Mouse (Mus musculus) adrenal gland, adult 18-20 months (tissue): ENCODE measurements around the gene Klk1b9. TPM values are rescaled to one million over a fixed set of nuclear protein-coding genes. Genes with fewer than 3 reads are reported as not detected.
"Not testable (repeated sequence)": the region's sequence is repeated elsewhere in the genome, so short reads cannot be mapped to it uniquely, and the experiment has no call there.

Experiments
- DNase-seq, 2 experiments: peaks; one replicate each; pipeline ENCODE4 v3.0.0; 2021 to 2022; ENCODE audit warnings: low spot score in 2 of 2
- long read RNA-seq, 2 experiments: library from polyadenylated mRNA; stranded (forward); transcript quantifications; one replicate each; pipeline ENCODE4 v2.0.0; 2021
- total RNA-seq, 2 experiments: library from RNA; stranded (reverse); gene quantifications; 1 replicate in 1 of 2; 2 replicates in 1 of 2; pipeline ENCODE4 v1.2.3; 2021

Gene Klk1b9
- total RNA-seq, result not detected
- long read RNA-seq, experiment 1, result 0 reads
- long read RNA-seq, experiment 2, result 0 reads

DNA sequence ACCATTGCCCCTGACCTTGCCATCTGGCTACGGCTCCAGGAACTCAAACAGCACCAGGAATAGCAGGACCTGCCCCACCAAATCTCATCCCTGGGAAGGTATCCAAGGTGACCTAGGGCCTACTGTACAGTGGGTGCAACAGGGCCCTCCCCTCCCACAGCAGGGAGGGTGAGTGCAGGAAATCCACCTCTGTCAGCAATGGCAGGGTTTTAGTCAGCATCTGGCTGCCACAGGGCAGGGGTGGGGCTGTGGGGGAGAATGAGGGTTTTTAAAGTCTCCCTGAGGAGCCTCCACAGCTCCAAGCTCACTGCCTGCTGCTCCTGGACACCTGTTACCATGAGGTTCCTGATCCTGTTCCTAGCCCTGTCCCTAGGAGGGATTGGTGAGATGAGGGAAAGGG is at the start of gene Klk1b9:
Gene Klk1b9, plus strand, starts transcription at position 301 of the 400 bp plus-strand sequence.
- DNase-seq, result not testable (repeated sequence)

DNA sequence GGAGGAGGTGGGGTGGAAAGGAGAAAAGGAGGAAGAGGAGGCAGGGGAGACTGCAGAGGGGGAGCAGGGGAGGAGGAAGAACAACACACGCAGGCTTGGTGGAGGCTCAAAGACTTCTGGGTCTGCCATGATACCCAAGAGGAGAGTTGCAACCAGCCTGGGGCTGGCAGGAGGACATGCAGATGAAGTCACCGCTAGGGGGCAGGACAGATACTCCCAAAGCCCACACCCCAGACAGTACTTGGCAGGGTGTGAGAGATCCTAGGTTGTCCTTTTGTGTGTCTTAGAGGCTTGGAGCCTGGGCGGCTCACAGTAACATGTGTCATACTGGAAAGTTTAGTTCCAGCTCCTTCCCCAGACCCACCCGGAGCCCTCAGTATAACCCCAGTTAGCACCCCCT is 47.3 kb upstream of the Klk1b9 start:
- DNase-seq, result peak in 1 of 2 experiments; percentile 6

DNA sequence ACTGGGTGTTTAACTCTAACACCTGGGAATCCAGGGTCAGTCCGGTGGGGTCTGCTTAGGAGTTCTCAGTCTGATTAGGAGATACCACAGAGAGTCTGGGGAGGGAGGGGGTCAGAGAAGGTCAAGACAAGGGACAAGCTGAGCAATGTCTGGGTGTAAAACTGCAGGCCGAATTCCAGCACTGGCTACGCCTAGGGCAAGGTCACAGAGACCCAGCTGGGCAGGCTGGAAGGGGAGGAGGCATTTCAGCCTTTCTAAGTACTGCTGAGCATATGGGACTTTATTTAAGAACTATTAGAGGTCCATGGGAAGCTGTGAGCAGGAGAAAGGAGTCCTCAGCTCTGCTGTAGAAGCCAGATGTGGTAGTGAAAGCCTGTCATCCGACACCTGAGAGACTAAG is 43.5 kb upstream of the Klk1b9 start:
- no peak for DNase-seq

DNA sequence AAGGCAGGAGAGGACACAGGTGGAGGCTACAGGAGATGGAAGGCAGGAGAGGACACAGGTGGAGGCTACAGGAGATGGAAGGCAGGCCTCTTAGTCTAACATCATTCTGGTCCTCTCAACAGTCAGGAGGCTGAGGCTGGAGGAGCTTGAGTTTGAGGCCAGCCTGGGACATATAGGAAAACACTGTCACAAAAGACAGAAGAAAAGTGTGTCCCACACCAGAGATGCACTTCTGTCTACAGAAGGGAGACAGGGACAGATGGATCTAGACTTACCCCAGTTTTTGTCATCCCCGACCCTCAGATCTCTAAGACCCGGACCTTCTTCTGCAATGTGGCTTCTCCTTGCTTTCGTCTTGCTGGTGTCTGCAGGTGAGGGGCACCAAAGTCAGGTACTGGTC is 42.4 kb upstream of the Klk1b9 start, which contains the start of gene Klk15:
Gene Klk15, plus strand, starts transcription at position 301 of the 400 bp plus-strand sequence.
- DNase-seq, result no peak

DNA sequence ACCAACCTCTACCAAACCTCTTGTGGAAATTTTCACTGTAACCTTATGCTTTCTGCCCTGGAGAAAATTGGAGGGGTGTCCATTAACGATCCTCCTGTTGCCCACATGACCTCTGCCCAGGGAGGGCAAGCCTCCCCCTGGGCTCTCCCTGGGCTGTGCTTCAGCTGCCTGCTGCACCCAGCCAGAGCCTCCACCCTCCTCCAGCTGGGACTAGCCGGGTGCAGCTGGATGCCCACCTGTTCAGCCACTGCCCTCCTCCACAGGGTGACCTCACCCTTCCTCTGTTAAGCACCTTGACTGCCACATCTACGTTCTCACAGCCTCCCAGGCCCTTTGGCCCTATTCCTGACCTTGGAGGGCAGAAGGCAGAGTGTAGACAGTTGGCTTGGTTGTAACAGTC is 41.1 kb upstream of the Klk1b9 start:
- DNase-seq, result no peak

DNA sequence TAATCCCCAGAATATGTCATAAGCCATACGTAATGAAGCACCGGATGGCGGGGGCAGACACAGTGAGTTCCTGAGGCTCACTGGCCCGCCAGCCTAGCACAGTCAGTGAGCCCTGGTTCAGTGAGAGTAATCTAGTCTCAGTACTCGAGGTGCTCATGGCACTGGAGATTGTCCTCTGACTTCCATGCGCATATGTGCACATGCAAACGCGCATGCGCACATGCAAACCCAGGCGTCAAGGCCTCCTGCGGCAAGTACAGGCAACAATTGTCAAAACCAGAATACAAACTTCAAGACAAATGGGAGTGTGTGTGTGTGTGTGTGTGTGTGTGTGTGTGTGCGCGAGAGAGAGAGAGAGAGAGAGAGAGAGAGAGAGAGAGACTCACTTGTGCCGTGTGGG is 39.3 kb upstream of the Klk1b9 start:
- no peak for DNase-seq

DNA sequence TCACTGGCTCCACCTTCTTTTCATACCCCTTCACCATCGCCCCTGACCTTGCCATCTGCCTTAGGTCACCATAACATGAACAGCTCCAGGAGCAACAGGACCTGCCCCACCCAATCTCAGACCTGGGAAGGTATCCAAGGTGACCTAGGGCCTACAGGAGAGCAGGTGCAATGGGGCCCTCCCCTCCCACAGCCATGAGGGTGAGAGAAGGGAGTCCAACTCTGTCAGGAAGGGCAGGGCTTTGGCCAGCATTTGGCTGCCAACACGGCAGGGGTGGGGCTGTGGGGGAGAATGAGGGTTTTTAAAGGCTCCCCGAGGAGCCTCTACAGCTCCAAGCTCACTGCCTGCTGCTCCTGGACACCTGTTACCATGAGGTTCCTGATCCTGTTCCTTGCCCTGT is 33.6 kb upstream of the Klk1b9 start:
- DNase-seq, result not testable (repeated sequence)

DNA sequence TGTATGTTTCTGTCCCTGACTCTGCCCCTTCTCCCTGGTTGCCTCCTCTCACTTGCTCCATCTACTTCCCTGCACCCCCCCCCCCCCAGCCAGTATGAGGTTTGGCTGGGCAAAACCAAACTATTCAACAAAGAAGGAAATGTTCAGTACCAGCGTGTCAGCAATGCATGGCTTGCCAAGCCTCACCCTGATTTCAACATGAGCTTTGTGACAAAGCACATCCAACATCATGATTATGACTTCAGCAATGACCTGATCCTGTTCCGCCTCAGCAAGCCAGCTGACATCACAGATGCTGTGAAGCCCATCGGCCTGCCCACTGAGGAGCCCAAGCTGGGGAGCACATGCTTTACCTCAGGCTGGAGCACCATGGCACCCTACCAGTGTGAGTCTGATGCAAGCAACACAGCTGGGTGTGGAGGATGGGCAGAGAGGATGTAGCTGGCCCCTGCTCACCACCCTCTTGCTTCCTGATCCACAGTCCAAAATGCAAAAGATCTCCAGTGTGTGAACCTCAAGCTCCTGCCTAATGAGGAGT is 31.1 kb upstream of the Klk1b9 start:
- no peak for DNase-seq

DNA sequence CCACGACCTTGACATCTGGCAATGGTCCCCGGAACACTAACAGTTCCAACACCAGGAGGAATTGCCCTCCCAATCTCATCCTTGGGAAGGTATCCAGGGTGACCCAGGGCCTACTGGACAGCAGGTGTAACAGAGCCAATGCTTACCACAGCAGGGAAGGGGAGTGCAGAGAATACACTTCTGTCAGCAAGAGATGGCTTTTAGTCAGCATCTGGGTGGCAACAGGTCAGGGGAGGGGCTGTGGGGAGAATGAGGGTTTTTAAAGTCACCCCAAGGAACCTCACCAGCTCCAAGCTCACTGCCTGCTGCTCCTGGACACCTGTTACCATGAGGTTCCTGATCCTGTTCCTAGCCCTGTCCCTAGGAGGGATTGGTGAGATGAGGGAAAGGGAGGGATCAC is 25.5 kb upstream of the Klk1b9 start, which contains the start of gene Klk1b8:
Gene Klk1b8, plus strand, starts transcription at position 301 of the 400 bp plus-strand sequence.
- DNase-seq, result no peak

DNA sequence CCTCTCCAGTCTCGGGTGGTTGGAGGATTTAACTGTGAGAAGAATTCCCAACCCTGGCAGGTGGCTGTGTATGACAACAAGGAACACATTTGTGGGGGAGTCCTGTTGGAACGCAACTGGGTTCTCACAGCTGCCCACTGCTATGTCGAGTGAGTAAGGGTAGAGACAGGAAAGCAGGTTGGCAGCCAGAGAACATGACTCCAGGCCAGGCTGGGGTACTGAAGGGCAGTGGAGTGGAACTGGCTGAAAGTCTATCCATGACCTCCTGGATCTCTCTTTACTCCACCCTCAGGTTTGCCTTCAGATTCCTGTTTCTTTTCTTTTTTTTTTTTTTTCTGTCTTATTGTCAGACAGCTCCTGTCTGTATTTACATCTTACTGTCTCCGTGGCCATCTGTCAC is 23.2 kb upstream of the Klk1b9 start:
- DNase-seq, result no peak

DNA sequence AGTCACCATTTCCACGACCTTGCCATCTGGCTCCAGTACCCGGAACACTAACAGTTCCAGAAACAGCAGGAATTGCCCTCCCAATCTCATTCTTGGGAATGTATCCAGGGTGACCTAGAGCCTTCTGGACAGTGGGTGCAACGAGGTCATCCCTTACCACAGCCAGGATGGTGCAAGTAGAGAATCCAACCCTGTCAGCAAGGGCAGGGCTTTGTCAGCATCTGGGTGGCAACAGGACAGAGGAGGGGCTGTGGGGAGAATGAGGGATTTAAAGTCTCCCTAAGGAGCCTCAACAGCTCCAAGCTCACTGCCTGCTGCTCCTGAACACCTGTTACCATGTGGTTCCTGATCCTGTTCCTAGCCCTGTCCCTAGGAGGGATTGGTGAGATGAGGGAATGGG is 9.4 kb upstream of the Klk1b9 start, which contains the start of gene Klk1b1:
Gene Klk1b1, plus strand, starts transcription at position 301 of the 400 bp plus-strand sequence.
- DNase-seq, result no peak

DNA sequence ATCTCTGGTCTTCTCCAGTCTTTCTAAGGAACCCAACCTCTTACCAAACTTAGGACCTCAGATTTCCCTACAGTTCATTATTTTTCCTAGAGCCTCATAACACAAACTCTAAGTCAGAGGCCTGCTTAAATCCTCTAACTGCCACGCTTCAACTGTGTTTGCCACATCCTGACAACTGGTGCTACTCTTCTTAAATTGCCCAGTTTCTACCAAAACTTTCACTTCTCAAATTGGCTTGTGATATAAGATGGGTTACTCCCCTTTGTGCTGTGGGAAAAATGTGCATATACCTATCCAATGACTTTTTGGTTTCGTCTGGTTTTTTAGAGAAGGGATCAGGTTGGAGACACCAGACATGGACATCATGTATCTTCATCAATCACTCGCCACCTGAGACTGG is 8.8 kb upstream of the Klk1b9 start:
- no peak for DNase-seq

DNA sequence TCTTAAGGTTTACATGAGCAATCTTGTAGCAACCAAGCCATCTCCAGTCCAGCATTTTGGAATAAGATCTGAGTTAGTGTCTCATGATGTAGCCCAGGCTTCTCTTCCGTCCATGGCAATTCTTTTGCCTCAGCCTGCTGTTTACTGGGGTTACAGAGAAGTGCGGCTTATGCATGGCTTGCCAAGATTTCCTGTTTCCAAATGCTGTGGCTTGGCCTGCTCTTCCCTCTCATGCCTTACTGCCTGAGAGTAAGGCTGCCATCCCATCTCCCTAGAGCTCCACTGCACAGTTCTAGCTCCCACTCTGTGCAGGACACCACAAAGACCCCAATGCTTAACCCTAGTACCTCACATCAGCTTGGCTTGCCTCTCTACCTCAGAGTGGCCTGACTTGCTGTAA is 8.2 kb upstream of the Klk1b9 start:
- no peak for DNase-seq

DNA sequence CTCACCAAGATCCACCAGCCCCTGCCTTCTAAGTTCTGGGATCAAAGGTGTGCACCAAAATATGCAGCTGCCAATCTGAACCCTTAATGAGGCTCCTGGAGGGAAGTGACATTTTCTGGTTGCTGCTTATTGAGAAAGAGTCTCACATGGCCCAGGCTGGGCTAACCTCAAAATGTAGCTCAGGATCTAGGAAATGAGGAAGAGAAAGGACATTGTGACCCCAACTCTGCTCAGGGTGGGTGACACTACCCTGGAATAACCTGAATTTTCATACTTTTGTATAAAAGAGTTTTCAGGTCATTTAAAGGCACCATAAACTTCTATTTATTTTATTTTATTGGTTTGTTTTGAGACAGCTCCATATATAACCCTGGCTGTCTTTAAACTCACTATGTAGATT is 9.8 kb downstream of the Klk1b9 start:
- no peak for DNase-seq

DNA sequence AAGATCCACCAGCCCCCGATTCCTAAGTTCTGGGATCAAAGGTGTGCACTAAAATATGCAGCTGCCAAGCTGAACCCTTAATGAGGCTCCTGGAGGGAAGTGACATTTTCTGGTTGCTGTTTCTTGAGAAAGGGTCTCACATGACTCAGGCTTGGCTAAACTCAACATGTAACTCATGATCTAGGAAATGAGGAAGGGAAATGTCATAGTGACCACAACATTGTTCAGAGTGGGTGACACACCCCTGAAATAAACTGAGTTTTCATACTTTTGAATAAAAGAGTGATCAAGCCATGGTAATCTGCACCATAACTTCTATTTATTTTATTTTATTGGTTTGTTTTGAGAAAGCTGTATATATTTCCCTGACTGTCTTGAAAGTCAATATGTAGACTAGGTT is 19.0 kb downstream of the Klk1b9 start:
- DNase-seq, result not testable (repeated sequence)

DNA sequence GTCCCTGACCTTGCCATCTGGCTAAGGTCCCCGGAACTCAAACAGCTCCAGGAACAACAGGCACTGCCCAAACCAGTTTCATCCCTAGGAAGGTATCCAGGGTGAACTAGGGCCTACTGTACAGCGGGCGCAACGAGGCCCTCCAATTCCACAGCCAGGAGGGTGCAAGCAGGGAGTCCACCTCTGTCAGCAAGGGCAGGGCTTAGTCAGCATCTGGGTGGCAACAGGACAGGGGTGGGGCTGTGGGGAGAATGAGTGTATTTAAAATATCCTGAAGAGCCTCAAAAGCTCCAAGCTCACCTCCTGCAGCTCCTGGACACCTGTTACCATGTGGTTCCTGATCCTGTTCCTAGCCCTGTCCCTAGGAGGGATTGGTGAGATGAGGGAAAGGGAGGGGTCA is 19.7 kb downstream of the Klk1b9 start, which contains the start of gene Klk1b11:
Gene Klk1b11, plus strand, starts transcription at position 301 of the 400 bp plus-strand sequence.
- DNase-seq, result not testable (repeated sequence)

DNA sequence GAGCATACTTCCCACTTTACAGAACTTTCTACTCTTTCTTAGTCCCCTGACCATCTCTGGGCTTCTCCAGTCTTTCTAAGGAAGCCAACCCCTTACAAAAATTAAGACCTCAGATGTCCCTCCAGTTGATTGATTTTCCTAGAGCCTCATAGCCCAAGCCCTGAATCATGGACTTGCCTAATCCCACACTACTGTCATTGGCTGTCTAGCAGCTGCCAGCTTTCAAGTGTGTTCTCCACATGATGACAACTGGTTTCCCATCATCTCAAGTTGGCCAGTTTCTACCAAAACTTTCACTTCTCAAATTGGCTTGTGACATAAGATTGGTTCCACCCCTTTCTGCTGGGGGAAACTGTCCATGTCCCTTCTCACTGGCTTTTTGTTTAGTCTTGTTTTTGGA is 29.0 kb downstream of the Klk1b9 start:
- no peak for DNase-seq

DNA sequence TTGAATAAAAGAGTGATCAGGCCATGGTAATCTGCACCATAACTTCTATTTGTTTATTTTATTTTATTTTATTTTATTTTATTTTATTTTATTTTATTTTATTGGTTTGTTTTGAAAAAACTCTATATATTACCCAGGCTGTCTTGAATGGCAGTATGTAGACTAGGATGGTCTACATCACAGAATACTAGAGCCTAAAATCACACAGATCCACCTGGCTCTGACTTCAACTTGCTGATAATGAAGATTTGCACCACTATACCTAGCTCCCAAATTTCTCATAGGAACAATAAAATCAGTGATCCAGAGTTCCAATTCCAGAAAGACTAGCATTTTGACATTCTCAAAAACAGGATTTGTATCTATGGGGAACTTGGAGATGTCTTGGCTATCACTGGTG is 36.0 kb downstream of the Klk1b9 start, which contains the start of gene Klk1b26:
Gene Klk1b26, plus strand, starts transcription at position 301 of the 400 bp plus-strand sequence.
- DNase-seq, result not testable (repeated sequence)

DNA sequence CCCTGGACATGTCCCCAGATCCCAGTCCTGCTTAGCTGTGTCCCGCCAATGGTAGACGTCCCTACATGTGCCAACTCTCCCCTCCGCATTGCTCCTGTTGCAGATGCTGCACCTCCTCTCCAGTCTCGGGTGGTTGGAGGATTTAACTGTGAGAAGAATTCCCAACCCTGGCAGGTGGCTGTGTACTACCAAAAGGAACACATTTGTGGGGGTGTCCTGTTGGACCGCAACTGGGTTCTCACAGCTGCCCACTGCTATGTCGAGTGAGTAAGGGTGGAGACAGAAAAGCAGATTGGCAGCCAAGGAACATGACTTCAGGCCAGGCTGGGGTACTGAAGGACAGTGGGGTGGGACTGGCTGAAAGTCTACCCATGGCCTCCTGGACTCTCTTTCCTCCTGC is 38.8 kb downstream of the Klk1b9 start:
- DNase-seq, result not testable (repeated sequence)

DNA sequence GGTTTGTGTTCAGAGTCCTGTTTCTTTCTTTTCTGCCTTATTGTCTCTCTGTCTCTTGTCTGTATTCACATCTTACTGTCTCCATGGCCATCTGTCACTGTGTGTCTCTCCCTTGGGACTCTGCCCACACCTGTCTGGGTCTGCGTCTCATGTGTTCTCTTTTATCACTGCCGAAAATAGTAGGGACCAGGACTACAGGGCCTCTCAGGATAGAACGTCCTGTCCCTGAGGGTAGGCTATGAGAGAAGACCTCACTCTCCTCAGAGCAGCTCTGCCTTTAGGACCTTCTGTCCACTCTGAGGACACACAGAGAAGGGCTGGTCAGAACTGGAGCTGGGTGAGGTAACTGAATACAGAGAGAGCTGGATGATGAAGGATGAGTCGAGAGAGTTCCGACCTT is 39.2 kb downstream of the Klk1b9 start:
- no peak for DNase-seq
